Comparison of ENCODE assay signal across 1 mouse cellular context in genomic region chr10:34036587-34036986, GRCm38 (mm10).
TF ChIP-seq lines count a peak whose summit lies in the region.

No protein-coding gene starts in this region.

TF ChIP-seq in MEL, 35 proteins besides CTCF, POLR2A, EP300 and RAD21 (continued from another document):
- TF ChIP-seq UBTF (IDR thresholded peaks at IDR 0.05; ENCODE audit: borderline replicate concordance, insufficient read depth, low read depth, low read length) (no peak), POLR2AphosphoS2 (IDR thresholded peaks at IDR 0.05; ENCODE audit: low read length) (no peak), RCOR1 (IDR thresholded peaks at IDR 0.05; ENCODE audit: low read depth, low read length) (no peak), POLR2AphosphoS5 (IDR thresholded peaks at IDR 0.05; ENCODE audit: borderline replicate concordance, low read depth, low read length) (no peak), SIN3A (IDR thresholded peaks at IDR 0.05; ENCODE audit: low read length) (no peak), MXI1 (IDR thresholded peaks at IDR 0.05; ENCODE audit: low read depth, low read length) (no peak), GATA1 (IDR thresholded peaks at IDR 0.05; ENCODE audit: low read depth, low read length) (0 out of 2 replicates have a peak, but pooled peaks have one; percentile 16), TCF12 (IDR thresholded peaks at IDR 0.05; ENCODE audit: low read depth, low read length) (no peak), CHD1 (IDR thresholded peaks at IDR 0.05; ENCODE audit: low read depth, low read length) (no peak), MAZ (IDR thresholded peaks at IDR 0.05; ENCODE audit: low read depth, low read length) (no peak), CHD2 (IDR thresholded peaks at IDR 0.05; ENCODE audit: low read length) (no peak), ZMIZ1 (IDR thresholded peaks at IDR 0.05; ENCODE audit: low read depth, low read length) (no peak), ZKSCAN1 (IDR thresholded peaks at IDR 0.05; ENCODE audit: low read depth, low read length) (no peak), NELFE (IDR thresholded peaks at IDR 0.05; ENCODE audit: low read depth, low read length) (no peak), NRF1 (IDR thresholded peaks at IDR 0.05; ENCODE audit: insufficient read depth, low read depth, low read length, poor library complexity, severe bottlenecking) (no peak)
